Mouse (Mus musculus) 3134 (cell line): ENCODE measurements around the gene Cdc34.
A peak's percentile ranks its signal among the peaks of the same experiment; 100 is the strongest.

Source experiments
- DNase-seq: peaks from one replicate; pipeline ENCODE4 v3.0.0-alpha.2; 2011; ENCODE audit warnings: low spot score; ENCODE audit not compliant: insufficient read length; ENCODE audit errors: extremely low read depth

Gene Cdc34

DNA sequence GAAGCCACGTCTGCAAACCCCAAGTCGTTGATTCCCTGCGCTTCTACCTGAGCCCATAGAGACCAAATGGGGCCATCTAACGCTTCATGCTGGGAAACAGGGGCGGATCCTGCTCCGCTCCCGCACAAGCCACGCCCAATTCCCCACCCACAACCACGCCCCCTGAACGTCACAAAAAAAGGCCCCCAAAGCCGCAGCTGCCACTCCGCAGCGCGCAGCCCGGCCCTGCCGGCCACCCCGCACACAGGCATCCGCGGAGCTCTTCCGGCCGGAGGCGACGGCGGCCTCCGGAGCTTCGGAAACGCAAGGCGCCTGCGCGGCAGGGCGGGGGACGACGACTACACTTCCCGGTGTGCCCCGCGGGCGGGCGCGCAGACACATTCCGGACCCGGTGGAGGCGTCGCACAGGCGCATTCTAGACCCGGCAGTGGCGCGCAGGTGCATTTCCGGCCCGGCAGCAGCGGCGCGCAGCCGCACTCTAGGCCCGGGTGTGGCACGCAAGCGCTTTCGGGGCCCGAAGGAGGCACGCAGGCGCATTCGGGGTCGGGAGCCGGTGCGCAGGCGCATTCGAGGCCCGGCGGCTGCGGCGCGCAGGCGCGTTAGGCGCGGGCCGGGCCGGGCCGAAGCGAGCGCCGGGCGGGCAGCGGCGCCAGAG is at the start of gene Cdc34:
Gene Cdc34 (plus strand): TSS at position 605 of the 655 bp plus-strand sequence.
- peak; percentile 100 for DNase-seq

DNA sequence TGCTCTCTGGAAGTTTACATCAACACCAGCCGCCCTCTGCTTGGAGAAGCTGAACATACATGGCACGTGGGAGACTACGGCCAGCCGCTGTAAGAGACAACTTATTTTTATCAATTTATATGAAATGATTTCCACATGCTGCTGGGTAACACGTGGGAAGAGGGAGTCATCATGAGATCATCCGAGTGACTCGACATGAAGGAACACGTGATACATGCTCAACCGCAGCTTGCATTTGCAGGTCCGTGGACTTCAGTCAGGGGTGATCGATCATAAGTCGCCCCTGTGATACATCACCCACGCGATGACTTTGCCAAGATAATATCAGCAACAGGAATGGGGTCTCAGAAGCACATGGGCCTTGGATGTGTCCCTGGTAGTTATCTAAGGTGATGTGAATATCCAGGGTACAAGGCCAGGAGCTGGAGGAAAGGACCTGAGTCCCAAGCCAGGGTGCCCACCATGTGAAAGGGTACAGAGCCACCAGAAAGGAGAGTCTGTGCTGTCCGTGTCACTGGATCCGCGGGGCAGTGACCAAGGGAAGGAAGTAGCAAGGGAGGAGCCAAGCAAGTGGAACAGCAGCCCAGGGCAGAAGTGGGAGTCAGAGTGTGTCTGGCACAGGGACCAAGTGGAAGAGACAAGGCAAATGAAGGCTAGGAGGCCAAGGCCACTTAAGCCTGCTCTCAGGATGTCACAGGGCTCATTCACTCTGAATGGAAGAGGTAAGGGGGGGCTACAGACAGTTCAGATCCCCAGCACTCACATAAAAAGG is 48.8 kb upstream of the Cdc34 start:
- peak; percentile 71 for DNase-seq

DNA sequence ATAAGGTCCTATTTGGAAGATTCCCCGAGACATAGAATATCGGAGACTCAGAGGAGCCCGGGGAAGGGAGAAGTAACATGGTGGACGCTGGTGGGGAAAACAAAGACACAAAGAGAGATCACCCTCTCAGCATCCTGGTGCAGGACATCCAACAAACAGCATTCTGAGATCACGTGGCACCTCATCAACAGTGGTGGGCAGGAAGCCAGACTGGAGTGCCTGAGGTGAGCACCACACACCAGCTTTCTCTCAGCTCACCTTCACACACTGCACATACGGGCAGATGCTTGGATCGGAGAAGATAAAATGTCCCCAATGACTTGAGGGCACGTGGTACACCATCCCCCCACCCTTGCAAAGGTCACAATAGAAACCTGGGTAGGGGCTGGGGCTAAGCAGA is 45.7 kb upstream of the Cdc34 start:
- no peak for DNase-seq

DNA sequence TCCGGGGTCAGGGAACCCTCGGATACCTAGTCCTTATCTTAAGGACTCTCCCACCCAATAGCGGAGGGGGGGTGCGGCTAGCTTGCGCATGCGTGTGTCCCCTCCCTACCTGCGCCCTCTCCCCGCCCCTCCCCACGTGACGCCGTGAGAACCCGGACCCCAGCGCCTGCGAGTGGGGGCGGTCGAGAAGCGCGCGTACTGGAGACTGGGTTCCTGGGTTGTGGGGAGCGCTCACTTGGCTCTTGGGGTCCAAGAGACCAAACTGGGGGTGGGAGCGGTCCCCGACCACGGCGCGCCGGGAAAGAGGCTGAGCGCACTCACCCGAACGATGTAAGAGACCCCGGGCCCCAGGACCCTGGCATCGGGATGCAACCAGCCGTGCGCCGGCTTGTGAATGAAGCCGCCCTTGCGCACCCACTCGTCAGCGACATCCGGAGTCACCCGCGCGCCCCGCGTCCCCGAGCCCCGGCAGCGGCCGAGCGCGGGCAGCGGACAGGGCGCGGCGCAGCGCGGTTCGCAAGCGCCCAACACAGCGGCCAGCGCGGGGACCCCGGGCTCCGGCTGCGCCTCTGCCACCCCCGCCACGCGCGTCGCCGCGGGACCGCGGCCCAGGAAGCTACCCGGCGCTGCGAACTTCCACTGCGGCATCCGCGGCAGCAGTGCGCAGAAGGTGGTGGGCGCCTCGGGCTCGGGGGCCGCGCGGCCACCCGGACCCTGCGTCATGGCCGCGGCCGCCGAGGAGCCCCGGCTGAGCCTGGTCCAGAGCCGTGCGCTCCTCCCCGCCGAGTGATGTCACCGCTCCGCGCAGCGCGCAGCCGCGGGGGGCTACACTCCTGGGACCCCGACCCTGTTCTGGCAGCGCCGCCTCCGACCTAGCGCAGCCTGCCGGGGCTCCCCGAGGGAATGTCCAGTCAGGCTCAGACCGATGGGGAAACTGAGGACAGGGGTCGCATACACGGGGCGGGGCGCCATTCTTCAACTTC is 44.6 kb upstream of the Cdc34 start, which contains the start of gene Shc2:
Gene Shc2 (minus strand): TSS at position 791 of the 983 bp plus-strand sequence.
- no peak for DNase-seq

DNA sequence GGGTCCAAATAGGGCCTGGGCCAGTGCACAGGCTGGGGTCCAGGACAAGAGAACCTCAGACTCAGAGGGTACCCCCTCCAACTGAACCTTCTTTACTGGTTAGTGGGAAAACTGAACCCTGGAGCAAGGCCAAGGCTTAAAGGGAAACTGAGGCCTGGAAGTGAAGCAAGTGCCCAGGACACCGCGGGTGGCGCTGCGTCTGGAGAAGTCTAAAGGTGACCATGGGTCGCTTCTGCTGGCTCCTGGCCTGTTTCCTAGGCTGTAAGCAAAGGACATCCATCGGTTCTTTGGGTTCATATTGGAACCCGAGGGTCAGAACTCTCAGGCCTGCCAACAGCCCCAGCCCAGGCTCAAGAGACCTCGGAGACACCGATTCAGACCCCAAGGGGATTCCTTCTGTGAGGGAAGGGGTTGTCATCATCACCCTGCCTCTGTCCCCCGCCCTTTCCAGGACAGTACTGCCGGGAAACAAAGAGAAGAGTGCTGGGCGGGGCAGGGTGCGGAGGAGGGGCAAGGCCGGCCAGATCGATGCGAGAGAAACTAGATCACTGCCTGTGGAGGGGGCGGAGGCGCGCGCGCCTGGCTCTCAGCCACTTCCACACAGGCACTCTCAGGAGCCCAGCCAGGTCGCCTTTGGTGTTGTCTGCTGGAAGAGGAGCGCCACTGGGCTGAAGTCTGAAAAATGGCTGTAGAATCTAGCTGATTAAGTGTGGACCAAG is 43.4 kb upstream of the Cdc34 start:
- DNase-seq, result no peak

DNA sequence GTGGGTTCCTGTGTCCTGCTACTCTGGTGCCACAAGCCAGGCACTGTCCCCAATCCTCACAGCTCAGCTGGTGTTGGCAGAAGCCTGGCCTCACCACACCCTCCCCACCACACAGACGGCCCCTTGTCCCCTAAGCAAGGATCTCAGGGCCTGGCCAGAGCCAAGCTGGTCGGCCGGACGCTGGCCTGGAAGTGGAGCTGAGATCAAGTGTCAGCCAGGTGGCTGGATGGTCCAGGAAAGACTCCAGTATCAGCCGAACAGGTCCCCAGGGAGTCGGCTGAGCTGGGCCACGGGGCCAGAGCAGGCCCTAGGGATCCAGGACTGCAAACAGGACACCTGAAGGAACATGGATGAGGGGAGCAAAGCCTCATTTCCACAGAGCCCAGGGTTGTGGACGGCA is 36.3 kb upstream of the Cdc34 start, which contains the start of gene Odf3l2:
Gene Odf3l2 (minus strand): TSS at position 28 of the 400 bp plus-strand sequence.
- DNase-seq, result no peak

DNA sequence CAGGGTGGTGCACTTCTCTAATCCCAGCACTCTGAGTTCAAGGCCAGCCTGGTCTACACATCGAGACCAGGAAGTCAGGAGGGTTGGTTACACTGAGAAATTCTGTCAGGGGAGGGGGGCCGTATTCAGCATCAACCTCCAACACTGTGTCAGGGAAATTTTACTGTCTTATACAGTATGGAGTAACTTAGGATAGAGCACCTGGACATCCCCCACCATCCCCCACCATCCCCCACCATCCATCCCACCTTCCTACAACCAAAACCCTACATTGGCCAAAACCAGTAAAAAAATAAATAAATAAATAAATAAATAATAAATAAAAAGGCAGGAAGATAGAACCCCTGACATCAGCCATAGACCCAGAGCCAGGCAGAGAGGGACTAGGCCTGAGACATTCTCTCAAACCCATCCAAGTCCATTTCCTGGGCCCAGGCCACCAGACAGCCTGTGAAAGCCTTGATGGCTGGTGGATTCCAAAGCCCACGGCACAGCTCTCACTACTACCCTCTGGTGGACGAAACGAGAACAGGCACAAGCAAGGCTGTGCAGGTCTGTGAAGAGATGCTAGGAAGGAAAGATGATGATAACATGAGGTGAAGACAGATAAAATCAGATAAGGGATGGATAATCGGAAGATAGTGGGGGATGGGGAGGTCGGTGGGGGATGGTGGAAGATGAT is 32.8 kb upstream of the Cdc34 start:
- DNase-seq, result no peak

DNA sequence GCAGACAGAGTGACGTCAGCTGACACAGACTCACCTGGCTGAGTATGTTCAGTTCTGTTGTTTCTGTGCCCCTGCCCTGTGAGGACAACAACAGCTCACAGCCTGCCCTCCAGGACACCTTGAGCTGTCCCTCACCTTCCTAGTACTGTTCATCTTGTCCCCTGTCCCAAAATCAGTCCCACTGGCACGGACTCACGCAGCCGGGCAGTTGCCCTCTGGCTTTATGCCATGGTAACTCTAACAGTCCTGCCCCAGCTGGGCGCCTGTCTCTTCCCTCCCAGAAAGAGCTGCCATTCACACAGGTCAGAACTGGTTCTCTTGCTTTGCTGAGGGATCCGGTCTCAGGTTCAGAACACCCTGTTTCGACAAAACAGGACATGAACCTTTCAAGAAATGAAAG is 29.2 kb upstream of the Cdc34 start:
- no peak for DNase-seq

DNA sequence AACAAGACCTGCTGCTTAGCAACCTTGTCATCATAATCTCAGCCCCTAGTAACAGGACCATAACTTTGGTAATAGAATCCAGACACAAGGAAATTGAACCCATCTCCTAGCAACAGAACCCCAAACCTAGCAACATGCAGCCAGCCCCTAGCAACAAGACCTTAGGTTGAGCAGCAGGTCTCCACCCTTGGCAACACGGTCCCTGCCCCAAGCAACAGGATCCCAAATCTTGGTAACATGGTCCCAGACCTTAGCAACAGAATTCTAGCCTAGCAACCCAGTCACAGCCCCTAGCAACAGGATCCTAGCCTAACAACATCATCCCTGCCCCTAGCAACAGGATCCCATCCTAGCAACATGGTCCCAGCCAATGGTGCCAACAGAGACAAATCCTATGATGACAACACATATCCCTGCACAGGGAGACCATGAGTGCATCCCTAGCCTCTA is 27.0 kb upstream of the Cdc34 start:
- DNase-seq, result no peak

DNA sequence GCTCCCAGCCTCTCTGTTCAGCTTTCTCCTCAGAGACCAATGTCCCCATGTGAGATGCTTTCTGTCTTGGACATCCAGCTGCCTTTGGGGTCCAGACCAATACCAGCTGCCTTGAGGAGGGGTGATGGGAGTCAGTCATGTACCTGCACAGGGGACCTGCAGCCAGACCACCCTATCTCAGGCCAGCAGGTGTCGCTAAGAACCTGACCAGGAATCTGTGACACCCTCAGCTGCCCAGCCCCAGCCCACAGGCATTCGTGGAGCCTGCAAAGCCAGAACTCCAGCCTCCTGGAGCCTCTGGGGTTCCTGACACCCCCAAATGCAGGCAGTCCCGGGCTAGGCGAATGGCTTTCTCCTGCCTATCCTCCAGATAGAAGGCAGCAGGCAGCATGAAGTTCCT is 23.2 kb upstream of the Cdc34 start:
- DNase-seq, result no peak

DNA sequence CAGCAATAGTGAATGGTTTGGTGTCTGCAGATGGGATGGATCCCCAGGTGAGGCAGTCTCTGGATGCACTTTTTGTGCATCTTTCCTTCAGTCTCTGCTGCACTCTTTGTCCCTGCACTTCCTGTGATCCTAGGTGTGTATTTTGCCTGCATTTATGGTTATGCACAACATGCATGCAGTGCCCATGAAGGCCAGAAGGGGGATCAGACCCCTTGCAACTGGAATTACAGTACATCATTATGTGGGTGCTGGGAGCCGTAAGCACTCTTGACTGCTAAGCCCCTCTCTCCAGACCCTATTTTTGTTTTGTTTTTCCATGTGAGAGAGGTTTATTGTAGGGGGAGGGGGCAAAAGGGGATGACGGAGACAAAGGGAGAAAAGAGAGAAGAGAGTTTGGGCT is 21.7 kb upstream of the Cdc34 start:
- DNase-seq, result no peak

DNA sequence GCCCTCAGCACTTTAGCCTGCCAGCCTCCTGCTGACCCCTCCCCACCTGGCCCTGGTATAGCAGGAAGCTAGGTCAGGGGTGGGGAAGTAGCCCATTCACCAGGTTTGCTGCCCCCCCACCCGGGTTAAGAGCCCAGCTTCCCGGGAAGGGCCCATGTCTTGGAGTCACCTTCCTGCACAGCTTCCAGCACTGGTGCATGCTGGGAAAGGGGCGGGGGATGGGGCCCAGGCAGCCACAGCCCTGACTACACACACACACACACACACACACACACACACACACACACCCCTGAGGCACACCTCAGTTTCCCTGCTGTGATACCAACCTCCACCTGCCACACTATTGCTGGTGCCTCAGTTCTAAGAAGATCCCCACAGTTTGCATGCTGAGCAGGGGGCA is 20.1 kb upstream of the Cdc34 start:
- DNase-seq, result no peak

DNA sequence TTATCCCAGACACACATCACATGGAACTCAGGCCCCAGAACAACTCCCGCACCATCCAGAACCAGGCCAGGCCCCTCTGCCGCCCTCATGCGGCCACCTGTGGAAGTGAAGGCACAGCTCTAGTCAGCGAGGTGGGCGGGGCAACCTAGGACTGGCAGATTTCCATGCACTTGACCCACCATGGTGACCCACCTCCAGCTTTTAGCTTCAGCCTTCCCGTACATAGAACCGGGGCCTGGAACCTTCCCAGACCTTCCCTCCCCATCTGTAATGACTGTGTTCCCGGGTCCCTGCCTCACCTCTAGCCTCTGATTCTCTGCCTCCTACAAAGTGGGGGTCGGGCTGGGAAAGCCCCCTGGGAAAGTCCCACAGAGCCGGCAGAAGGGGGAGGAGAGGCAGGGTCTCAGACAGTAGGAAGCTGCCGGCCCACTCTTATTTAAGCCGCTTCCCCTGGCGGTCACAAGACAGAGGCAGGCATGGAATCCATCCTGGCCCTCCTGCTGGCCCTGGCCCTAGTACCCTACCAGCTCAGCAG is 17.8 kb upstream of the Cdc34 start, which contains the start of gene Madcam1:
Gene Madcam1 (plus strand): TSS at position 429 of the 535 bp plus-strand sequence.
- DNase-seq, result peak; percentile 61

DNA sequence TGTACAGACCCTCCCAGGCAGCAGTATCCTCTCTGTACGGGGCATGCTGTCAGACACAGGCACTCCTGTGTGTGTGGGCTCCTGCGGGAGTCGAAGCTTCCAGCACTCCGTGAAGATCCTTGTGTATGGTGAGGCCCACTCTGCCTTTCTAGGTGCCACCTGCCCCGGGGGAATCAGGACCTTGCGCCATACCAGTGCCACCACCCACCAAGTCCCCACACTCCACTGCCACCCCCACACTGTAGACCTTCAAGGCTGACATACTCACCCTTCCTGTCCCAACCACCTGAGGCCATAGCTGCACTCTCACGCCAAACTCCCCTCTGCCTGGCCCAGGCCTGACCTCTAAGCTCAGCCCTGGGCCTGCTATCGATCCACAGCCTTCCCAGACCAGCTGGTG is 16.9 kb upstream of the Cdc34 start:
- no peak for DNase-seq

DNA sequence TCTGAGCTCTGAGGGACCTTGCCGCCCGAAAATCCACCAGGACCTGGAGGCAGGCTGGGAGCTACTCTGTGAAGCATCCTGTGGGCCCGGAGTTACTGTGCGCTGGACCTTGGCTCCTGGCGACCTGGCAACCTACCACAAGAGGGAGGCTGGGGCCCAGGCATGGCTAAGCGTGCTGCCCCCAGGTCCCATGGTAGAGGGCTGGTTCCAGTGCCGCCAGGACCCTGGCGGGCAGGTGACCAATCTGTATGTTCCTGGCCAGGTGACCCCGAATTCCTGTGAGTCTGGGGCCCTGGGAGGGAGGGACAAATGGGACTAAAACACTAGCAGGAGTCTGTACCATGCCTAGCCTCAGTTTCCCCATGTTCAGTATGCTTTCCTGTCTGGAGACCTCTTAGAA is 15.5 kb upstream of the Cdc34 start:
- DNase-seq, result no peak

DNA sequence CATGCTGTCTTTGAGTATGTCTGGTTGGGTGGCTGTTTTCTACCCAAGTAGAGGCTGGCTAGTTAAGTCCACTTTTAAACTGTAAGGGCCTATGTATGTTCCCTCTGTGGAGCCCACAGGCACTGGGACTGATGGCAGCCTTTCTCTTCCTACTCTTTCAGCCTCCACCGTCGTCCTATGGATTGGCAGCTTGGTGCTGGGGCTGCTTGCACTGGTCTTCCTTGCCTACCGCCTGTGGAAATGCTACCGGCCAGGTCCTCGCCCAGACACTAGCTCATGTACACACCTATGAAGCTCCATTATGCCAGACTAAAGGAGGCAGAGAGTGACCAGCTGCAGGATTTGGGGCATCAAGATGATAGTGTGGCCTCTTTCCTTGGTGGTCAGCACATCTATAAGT is 13.9 kb upstream of the Cdc34 start:
- DNase-seq, result no peak

DNA sequence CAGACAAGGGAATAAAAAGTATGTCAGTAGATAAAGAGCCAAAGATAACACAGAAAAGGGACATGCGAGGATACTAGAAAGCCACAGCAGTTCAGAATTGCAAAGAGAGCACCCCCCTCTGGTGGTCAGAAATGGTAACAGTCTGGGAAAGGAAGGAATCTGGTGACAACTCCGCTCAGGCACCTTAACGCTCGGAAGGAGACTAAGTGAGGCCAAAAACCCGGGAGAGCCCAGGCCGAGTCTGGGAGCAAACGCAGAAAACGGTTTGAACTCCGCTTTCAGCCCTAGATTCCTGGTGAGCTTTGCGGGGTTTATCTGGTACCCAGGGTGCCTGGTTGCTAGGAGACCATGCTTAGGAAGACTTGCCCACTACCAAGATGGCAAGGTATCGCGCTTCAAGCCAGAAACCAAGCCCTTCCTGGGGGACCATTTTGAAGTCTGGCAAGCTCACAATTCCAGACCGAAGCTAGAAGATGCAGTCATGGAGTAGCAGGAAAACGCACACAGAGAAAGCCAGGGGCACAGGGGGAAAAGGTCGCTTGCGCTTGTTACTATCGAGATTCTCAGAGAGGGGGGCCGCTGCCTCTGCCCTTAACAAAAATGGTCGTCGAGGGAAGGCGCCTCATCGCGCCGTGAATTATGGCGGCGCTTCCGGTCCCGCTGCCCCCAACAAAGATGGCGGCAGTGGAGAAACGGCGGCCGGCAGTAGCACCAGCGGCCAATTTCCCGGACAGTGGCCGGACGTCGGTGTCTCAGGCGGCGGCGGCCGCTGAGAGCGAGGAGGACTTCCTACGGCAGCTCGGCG is 13.0 kb upstream of the Cdc34 start, which contains the start of gene Tpgs1:
Gene Tpgs1 (plus strand): TSS at position 599 of the 805 bp plus-strand sequence.
- DNase-seq, result peak; percentile 90

DNA sequence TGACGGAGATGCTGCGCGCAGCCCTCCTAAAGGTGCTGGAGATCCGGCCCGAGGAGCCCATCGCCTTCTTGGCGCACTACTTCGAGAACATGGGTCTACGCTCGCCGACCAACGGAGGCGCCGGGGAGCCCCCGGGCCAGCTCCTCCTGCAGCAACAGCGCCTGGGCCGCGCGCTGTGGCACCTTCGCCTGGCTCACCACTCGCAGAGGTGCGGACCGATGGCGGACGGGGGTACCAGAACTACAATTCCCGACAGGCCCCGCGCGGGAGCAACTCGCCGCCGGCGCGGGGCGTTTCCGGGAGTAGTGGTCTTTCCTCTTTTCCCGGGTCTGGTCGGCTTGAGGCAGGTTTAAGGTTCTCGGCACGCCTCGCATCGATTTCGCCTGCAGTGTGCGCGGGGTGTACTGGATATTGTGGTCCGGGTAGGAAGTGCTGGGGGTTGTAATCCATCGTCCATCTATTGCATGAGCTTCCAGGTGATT is 12.4 kb upstream of the Cdc34 start:
- DNase-seq, result peak; percentile 81
